Mouse (Mus musculus) lung, postnatal 0 days (tissue): ENCODE results near the gene Ywhaq.
A peak's percentile ranks its signal among the peaks of the same experiment; 100 is the strongest.

Source experiments
- CTCF ChIP-seq: IDR thresholded peaks from 2 replicates; pipeline ENCODE4 v1.5.1; 2016; ENCODE audit warnings: antibody characterized with exemption, mild to moderate bottlenecking
- EP300 ChIP-seq: IDR thresholded peaks from 2 replicates; pipeline ENCODE4 v1.6.1; 2016; ENCODE audit warnings: antibody characterized with exemption, mild to moderate bottlenecking, control low read depth

GRCm38 (mm10) chr12:21373100-21373819 is 44.2 kb downstream of the Ywhaq start, which contains the start of gene Adam17:
- peak; percentile 87 for TF ChIP-seq CTCF
- TF ChIP-seq EP300, result peak; percentile 42; the same call in 1 of the 2 replicates
